Mouse (Mus musculus): ENCODE measurements around the gene Dhtkd1. TPM values are rescaled to one million over a fixed set of nuclear protein-coding genes. Genes with fewer than 3 reads are reported as not detected.

The Dhtkd1 gene
- total and polyA plus RNA-seq, 3 experiments = 1.5 to 1.6 TPM; not detected in 1

GRCm38 (mm10) chr2:5934936-5935335 is 7.7 kb downstream of the Dhtkd1 start:
- H3K9me3 ChIP-seq (replicated peaks; ENCODE audit: insufficient read depth, low read length) = no peaks in the 10 kb centered on the region
- no peak overlapping the region for H3K9ac ChIP-seq (ENCODE audit: control insufficient read depth, low read depth, low read length, poor library complexity, severe bottlenecking)
- TF ChIP-seq TAL1 (IDR thresholded peaks at IDR 0.05; ENCODE audit: low read length) = no peak
- no peak for TF ChIP-seq JUND (IDR thresholded peaks at IDR 0.05; ENCODE audit: low read depth, low read length)
- no peak overlapping the region for H3K27ac ChIP-seq (ENCODE audit: control insufficient read depth, low read depth, low read length)
- peaks cover 0 to 26% of the 10 kb centered on the region in 2 experiments; a peak in 2 of 4 replicates for H3K36me3 ChIP-seq (ENCODE audit: control insufficient read depth in 1 of 2, insufficient read depth in 2 of 2, low read length in 2 of 2)
- no peaks in the 10 kb centered on the region for H3K79me2 ChIP-seq (ENCODE audit: control insufficient read depth, insufficient read depth, low read length, poor library complexity)
- no peaks in the 10 kb centered on the region for H3K27me3 ChIP-seq (ENCODE audit: control insufficient read depth in 1 of 2, insufficient read depth in 2 of 2, low read length in 2 of 2)
- H3K4me1 ChIP-seq (ENCODE audit: control insufficient read depth in 1 of 2, insufficient read depth in 2 of 2, low read length in 2 of 2) = peaks cover 27% of the 10 kb centered on the region in 2 experiments
- H3K4me3 ChIP-seq (ENCODE audit: control insufficient read depth in 1 of 2, insufficient read depth in 1 of 2, low read depth in 2 of 2, low read length in 2 of 2) = no peak overlapping the region
- DNase-seq (ENCODE audit: low read depth, low spot score) = no peak

GRCm38 (mm10) chr2:5931938-5932337 is 10.7 kb downstream of the Dhtkd1 start:
- peaks cover 16% of the 10 kb centered on the region in 2 experiments for H3K4me1 ChIP-seq (ENCODE audit: control insufficient read depth in 1 of 2, insufficient read depth in 2 of 2, low read length in 2 of 2)
- H3K4me3 ChIP-seq (ENCODE audit: control insufficient read depth in 1 of 2, insufficient read depth in 1 of 2, low read depth in 2 of 2, low read length in 2 of 2) = no peak overlapping the region
- no peaks in the 10 kb centered on the region for H3K27me3 ChIP-seq (ENCODE audit: control insufficient read depth in 1 of 2, insufficient read depth in 2 of 2, low read length in 2 of 2)
- H3K9me3 ChIP-seq (replicated peaks; ENCODE audit: insufficient read depth, low read length) = no peaks in the 10 kb centered on the region
- H3K36me3 ChIP-seq (ENCODE audit: control insufficient read depth in 1 of 2, insufficient read depth in 2 of 2, low read length in 2 of 2) = peaks cover 0 to 16% of the 10 kb centered on the region in 2 experiments; a peak in 2 of 4 replicates
- H3K9ac ChIP-seq (ENCODE audit: control insufficient read depth, low read depth, low read length, poor library complexity, severe bottlenecking) = no peak overlapping the region
- TF ChIP-seq MYB (IDR thresholded peaks at IDR 0.05; ENCODE audit: low read depth, low read length) = no peak
- TF ChIP-seq ZKSCAN1 (IDR thresholded peaks at IDR 0.05; ENCODE audit: low read depth, low read length) = no peak
- no peak for TF ChIP-seq CHD1 (IDR thresholded peaks at IDR 0.05; ENCODE audit: low read depth, low read length)
- TF ChIP-seq GABPA (IDR thresholded peaks at IDR 0.05; ENCODE audit: low read depth, low read length) = no peak
- TF ChIP-seq MAFK (IDR thresholded peaks at IDR 0.05; ENCODE audit: borderline replicate concordance, low read depth, low read length) = no peak
- no peak for TF ChIP-seq BHLHE40 (IDR thresholded peaks at IDR 0.05; ENCODE audit: borderline replicate concordance, low read depth, low read length)
- no peak for TF ChIP-seq ZC3H11A (IDR thresholded peaks at IDR 0.05; ENCODE audit: low read depth, low read length)
- TF ChIP-seq TBP (IDR thresholded peaks at IDR 0.05; ENCODE audit: low read depth, low read length) = no peak
- H3K27ac ChIP-seq (ENCODE audit: control insufficient read depth, low read depth, low read length) = peak overlapping the region; percentile 78
- no peaks in the 10 kb centered on the region for H3K79me2 ChIP-seq (ENCODE audit: control insufficient read depth, insufficient read depth, low read length, poor library complexity)
- no peak for DNase-seq (ENCODE audit: low read depth, low spot score)

GRCm38 (mm10) chr2:5930291-5931054 is 12.1 kb downstream of the Dhtkd1 start:
- no peaks in the 10 kb centered on the region for H3K79me2 ChIP-seq (ENCODE audit: control insufficient read depth, insufficient read depth, low read length, poor library complexity)
- peaks cover 16% of the 10 kb centered on the region in 2 experiments for H3K4me1 ChIP-seq (ENCODE audit: control insufficient read depth in 1 of 2, insufficient read depth in 2 of 2, low read length in 2 of 2)
- peak overlapping the region; percentile 78 for H3K27ac ChIP-seq (ENCODE audit: control insufficient read depth, low read depth, low read length)
- H3K9ac ChIP-seq (ENCODE audit: control insufficient read depth, low read depth, low read length, poor library complexity, severe bottlenecking) = peak overlapping the region; percentile 45
- no peaks in the 10 kb centered on the region for H3K27me3 ChIP-seq (ENCODE audit: control insufficient read depth in 1 of 2, insufficient read depth in 2 of 2, low read length in 2 of 2)
- peaks cover 0 to 16% of the 10 kb centered on the region in 2 experiments; a peak in 2 of 4 replicates for H3K36me3 ChIP-seq (ENCODE audit: control insufficient read depth in 1 of 2, insufficient read depth in 2 of 2, low read length in 2 of 2)
- peak overlapping the region in 1 of 2 experiments; percentile 36; a peak in 3 of 4 replicates for H3K4me3 ChIP-seq (ENCODE audit: control insufficient read depth in 1 of 2, insufficient read depth in 1 of 2, low read depth in 2 of 2, low read length in 2 of 2)
- H3K9me3 ChIP-seq (replicated peaks; ENCODE audit: insufficient read depth, low read length) = no peaks in the 10 kb centered on the region
- DNase-seq (ENCODE audit: low read depth, low spot score) = peak; percentile 88
- TF ChIP-seq RAD21 (IDR thresholded peaks at IDR 0.05; ENCODE audit: low read depth, low read length) (no peak), ELF1 (IDR thresholded peaks at IDR 0.05; ENCODE audit: low read depth, low read length) (peak; percentile 22; the same call in 1 of the 2 replicates), CHD2 (IDR thresholded peaks at IDR 0.05; ENCODE audit: low read length) (no peak; the same call in 1 of the 2 replicates), ZNF384 (IDR thresholded peaks at IDR 0.05; ENCODE audit: low read depth, low read length) (no peak), MYC (IDR thresholded peaks at IDR 0.05; ENCODE audit: low read depth, low read length) (peak; percentile 22; the same call in 1 of the 2 replicates), GATA1 (IDR thresholded peaks at IDR 0.05; ENCODE audit: low read depth, low read length) (peak; percentile 91), ZKSCAN1 (IDR thresholded peaks at IDR 0.05; ENCODE audit: low read depth, low read length) (no peak), MXI1 (IDR thresholded peaks at IDR 0.05; ENCODE audit: low read depth, low read length) (no peak), MYB (IDR thresholded peaks at IDR 0.05; ENCODE audit: low read depth, low read length) (peak; percentile 61), POLR2A (IDR thresholded peaks at IDR 0.05; ENCODE audit: control insufficient read depth in 1 of 2, insufficient read depth in 1 of 2, low read depth in 1 of 2, low read length in 2 of 2, poor library complexity in 1 of 2) (0 out of 4 replicates have a peak, but pooled peaks of 1 of the 2 experiments have one; percentile 32), SIN3A (IDR thresholded peaks at IDR 0.05; ENCODE audit: low read length) (peak; percentile 52; the same call in 1 of the 2 replicates), MAX (IDR thresholded peaks at IDR 0.05; ENCODE audit: low read length) (no peak), ETS1 (IDR thresholded peaks at IDR 0.05; ENCODE audit: low read depth, low read length) (peak; percentile 43; the same call in 1 of the 2 replicates), E2F4 (IDR thresholded peaks at IDR 0.05; ENCODE audit: borderline replicate concordance, low read depth, low read length) (no peak), TCF12 (IDR thresholded peaks at IDR 0.05; ENCODE audit: low read depth, low read length) (peak; percentile 91), EP300 (IDR thresholded peaks at IDR 0.05; ENCODE audit: low read depth in 1 of 2, low read length in 2 of 2) (peak; percentile 91 to 93), GABPA (IDR thresholded peaks at IDR 0.05; ENCODE audit: low read depth, low read length) (no peak), MAZ (IDR thresholded peaks at IDR 0.05; ENCODE audit: low read depth, low read length) (no peak)
